Mouse (Mus musculus) ES-Bruce4 (cell line): ENCODE data around the gene Acss2. TPM values are rescaled to one million over a fixed set of nuclear protein-coding genes. Genes with fewer than 3 reads are reported as not detected.

Source experiments
- H3K27ac ChIP-seq: 2 replicates; pipeline ENCODE4 v1.5.1; 2012; ENCODE audit warnings: low read length, inconsistent platforms; ENCODE audit not compliant: insufficient read depth
- H3K27me3 ChIP-seq: 2 replicates; pipeline ENCODE4 v1.6.1; 2012; ENCODE audit warnings: mild to moderate bottlenecking, low read length, inconsistent platforms; ENCODE audit not compliant: control insufficient read depth, poor library complexity, insufficient read depth, severe bottlenecking
- H3K36me3 ChIP-seq: 2 replicates; pipeline ENCODE4 v1.6.1; 2012; ENCODE audit warnings: inconsistent platforms, mild to moderate bottlenecking, low read length, moderate library complexity; ENCODE audit not compliant: control insufficient read depth, poor library complexity, insufficient read depth, severe bottlenecking
- H3K4me1 ChIP-seq: one replicate; pipeline ENCODE4 v1.8.1; 2011; ENCODE audit warnings: low read length; ENCODE audit not compliant: control insufficient read depth, insufficient read depth
- H3K4me3 ChIP-seq: 2 replicates; pipeline ENCODE4 v1.5.1; 2011; ENCODE audit warnings: low read depth, mild to moderate bottlenecking, low read length
- H3K9ac ChIP-seq: 2 replicates; pipeline ENCODE4 v1.6.1; 2012; ENCODE audit warnings: low read depth, mild to moderate bottlenecking, inconsistent platforms; ENCODE audit not compliant: poor library complexity, severe bottlenecking
- H3K9me3 ChIP-seq: replicated peaks from 2 replicates; pipeline ENCODE4 v1.6.1; 2012; ENCODE audit warnings: mild to moderate bottlenecking, low read length, inconsistent platforms; ENCODE audit not compliant: control insufficient read depth, poor library complexity, insufficient read depth, severe bottlenecking
- CTCF ChIP-seq: IDR thresholded peaks from one replicate; pipeline ENCODE4 v1.8.1; 2011; ENCODE audit warnings: low read depth, low read length
- EP300 ChIP-seq: IDR thresholded peaks from 2 replicates; pipeline ENCODE4 v1.6.1; 2011; ENCODE audit warnings: low read depth, low read length; ENCODE audit not compliant: insufficient read depth
- POLR2A ChIP-seq: IDR thresholded peaks from one replicate; pipeline ENCODE4 v1.8.1; 2011; ENCODE audit warnings: low read length; ENCODE audit not compliant: insufficient read depth
- polyA plus RNA-seq: library from polyadenylated mRNA; stranded (reverse); fragments of >200 nt; gene quantifications from 2 replicates; pipeline ENCODE4 v1.2.4, GENCODE M21; 2011; ENCODE audit warnings: low read depth; ENCODE audit not compliant: missing spikeins, insufficient read depth, insufficient read length

The Acss2 gene
- polyA plus RNA-seq, 1 experiment = 10.3 TPM

DNA sequence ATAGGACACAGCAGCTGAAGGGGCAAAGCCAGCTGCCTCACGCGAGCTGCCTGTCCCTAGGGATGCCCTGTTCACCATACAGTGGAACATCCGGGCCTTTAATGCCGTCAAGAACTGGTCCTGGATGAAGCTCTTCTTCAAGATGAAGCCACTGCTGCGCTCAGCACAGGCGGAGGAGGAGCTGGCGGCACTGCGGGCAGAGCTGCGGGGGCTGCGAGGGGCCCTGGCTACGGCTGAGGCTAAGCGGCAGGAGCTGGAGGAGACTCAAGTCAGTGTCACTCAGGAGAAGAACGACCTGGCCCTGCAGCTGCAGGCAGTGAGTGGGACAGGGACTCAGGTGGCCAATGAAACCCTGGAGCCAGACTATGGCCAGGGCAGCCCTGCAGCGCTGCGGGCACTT lies 108.5 kb downstream of the Acss2 start:
- H3K36me3 ChIP-seq = no peaks in the 10 kb centered on the region
- H3K4me1 ChIP-seq = peaks cover 2% of the 10 kb centered on the region
- H3K9ac ChIP-seq = no peak overlapping the region
- TF ChIP-seq CTCF = no peak
- no peak for TF ChIP-seq POLR2A
- no peak for TF ChIP-seq EP300
- no peaks in the 10 kb centered on the region for H3K27me3 ChIP-seq
- no peak overlapping the region for H3K4me3 ChIP-seq
- no peak overlapping the region for H3K27ac ChIP-seq
- no peaks in the 10 kb centered on the region for H3K9me3 ChIP-seq

- peaks cover 2% of the 10 kb centered on the region for H3K4me1 ChIP-seq
- TF ChIP-seq CTCF (peak; percentile 96), EP300 (no peak)
- H3K4me3 ChIP-seq = no peak overlapping the region
These were observed 109.4 kb downstream of the Acss2 start for GRCm38 (mm10) chr2:155627030-155627738.

DNA sequence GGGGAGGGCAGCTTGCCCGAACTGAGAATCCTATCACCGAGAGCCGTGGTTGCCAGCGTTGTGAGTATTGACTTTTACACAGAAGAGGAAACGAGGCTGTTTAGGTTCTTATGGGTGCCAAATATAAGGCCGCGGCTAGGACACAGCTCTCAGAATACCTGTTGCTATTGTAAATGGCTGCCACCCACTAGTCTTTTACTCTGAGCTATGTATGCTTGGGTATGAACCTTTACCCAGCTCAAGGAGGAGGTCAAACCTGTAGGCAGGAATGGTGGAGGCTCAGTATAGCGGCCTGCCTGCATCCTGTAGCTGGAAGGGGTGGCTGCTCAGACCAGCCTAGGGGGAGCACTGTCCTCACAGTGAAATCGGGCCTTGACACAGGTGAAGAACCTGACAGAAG lies 110.4 kb downstream of the Acss2 start:
- H3K4me1 ChIP-seq = peaks cover under 1% of the 10 kb centered on the region
- H3K27ac ChIP-seq = no peak overlapping the region
- no peaks in the 10 kb centered on the region for H3K27me3 ChIP-seq
- no peak overlapping the region for H3K9ac ChIP-seq
- H3K4me3 ChIP-seq = no peak overlapping the region
- no peaks in the 10 kb centered on the region for H3K9me3 ChIP-seq
- H3K36me3 ChIP-seq = no peaks in the 10 kb centered on the region
- TF ChIP-seq CTCF (peak; percentile 8), EP300 (no peak)

More at GRCm38 (mm10) chr2:155627030-155627738, 109.4 kb downstream of the Acss2 start:
- no peaks in the 10 kb centered on the region for H3K9me3 ChIP-seq
- no peak overlapping the region for H3K27ac ChIP-seq
- no peaks in the 10 kb centered on the region for H3K36me3 ChIP-seq
- H3K27me3 ChIP-seq = no peaks in the 10 kb centered on the region
- no peak overlapping the region for H3K9ac ChIP-seq

DNA sequence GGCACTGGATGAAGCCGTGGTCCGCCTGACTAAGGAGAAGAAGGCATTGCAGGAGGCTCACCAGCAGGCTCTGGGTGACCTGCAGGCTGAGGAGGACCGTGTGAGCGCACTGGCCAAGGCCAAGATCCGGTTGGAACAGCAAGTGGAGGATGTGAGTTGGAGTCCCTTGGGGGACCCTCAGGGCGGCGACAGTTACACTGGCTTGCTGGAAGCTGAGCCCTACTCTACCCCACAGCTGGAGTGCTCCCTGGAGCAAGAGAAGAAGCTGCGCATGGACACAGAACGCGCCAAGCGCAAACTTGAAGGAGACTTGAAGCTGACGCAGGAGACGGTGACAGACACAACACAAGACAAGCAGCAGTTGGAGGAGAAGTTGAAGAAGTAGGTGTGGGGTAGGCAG lies 110.8 kb downstream of the Acss2 start:
- no peak overlapping the region for H3K27ac ChIP-seq
- H3K9ac ChIP-seq = no peak overlapping the region; the same call in 1 of the 2 replicates
- no peak for TF ChIP-seq EP300
- TF ChIP-seq POLR2A = no peak
- no peak for TF ChIP-seq CTCF
- H3K27me3 ChIP-seq = no peaks in the 10 kb centered on the region
- no peaks in the 10 kb centered on the region for H3K36me3 ChIP-seq
- no peaks in the 10 kb centered on the region for H3K4me1 ChIP-seq
- H3K4me3 ChIP-seq = no peak overlapping the region
- no peaks in the 10 kb centered on the region for H3K9me3 ChIP-seq

DNA sequence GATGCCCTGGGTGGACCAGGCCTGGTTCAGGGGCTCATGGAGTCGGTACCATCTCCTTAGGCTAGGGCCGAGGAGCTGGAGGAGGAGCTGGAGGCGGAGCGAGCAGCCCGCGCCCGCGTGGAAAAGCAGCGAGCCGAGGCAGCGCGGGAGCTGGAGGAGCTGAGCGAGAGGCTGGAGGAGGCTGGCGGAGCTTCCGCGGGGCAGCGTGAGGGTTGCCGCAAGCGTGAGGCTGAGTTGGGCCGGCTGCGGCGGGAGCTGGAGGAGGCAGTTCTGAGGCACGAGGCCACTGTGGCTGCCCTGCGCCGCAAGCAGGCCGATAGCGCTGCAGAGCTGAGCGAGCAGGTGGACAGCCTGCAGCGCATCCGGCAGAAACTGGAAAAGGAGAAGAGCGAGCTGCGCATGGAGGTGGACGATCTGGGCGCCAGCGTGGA lies 111.5 kb downstream of the Acss2 start:
- H3K4me1 ChIP-seq = no peaks in the 10 kb centered on the region
- H3K27me3 ChIP-seq = no peaks in the 10 kb centered on the region
- no peak overlapping the region for H3K27ac ChIP-seq
- H3K9ac ChIP-seq = peak overlapping the region; percentile 12
- no peaks in the 10 kb centered on the region for H3K36me3 ChIP-seq
- TF ChIP-seq EP300 = no peak
- TF ChIP-seq CTCF = no peak
- TF ChIP-seq POLR2A = no peak
- H3K9me3 ChIP-seq = no peaks in the 10 kb centered on the region
- H3K4me3 ChIP-seq = peak overlapping the region; percentile 38

GRCm38 (mm10) chr2:155630153-155630552 lies 112.4 kb downstream of the Acss2 start:
- H3K9me3 ChIP-seq = no peaks in the 10 kb centered on the region
- no peaks in the 10 kb centered on the region for H3K27me3 ChIP-seq
- no peak overlapping the region for H3K27ac ChIP-seq
- TF ChIP-seq POLR2A (no peak), EP300 (no peak), CTCF (no peak)
- H3K9ac ChIP-seq = peak overlapping the region; percentile 17; the same call in 1 of the 2 replicates
- H3K36me3 ChIP-seq = no peaks in the 10 kb centered on the region
- H3K4me1 ChIP-seq = no peaks in the 10 kb centered on the region
- peak overlapping the region; percentile 56 for H3K4me3 ChIP-seq
